Mouse (Mus musculus) forebrain, embryonic 14.5 days (tissue): Measurements from ENCODE around the gene Atp5s. TPM values are rescaled to one million over a fixed set of nuclear protein-coding genes. Genes with fewer than 3 reads are reported as not detected.

Experiments
- ATAC-seq: fragments of 200-750 bp; cut with Nextera tagmentation; 2 replicates; pipeline ENCODE4 v1.8.0; 2017; ENCODE audit warnings: mild to moderate bottlenecking, moderate library complexity
- DNase-seq: peaks from one replicate; pipeline ENCODE4 v3.0.0-alpha.2; 2015; ENCODE audit warnings: low spot score
- H3K27ac ChIP-seq: fragments of 300-500 bp; sonication (generic); 2 replicates; pipeline ENCODE4 v1.5.1; 2014; ENCODE audit warnings: low read depth, mild to moderate bottlenecking, control low read depth, low read length, moderate library complexity
- H3K27me3 ChIP-seq: fragments of 300-500 bp; sonication (generic); replicated peaks from 2 replicates; pipeline ENCODE4 v1.6.1; 2014; ENCODE audit warnings: low read length, control low read depth, mixed read lengths; ENCODE audit not compliant: control insufficient read depth, insufficient read depth
- H3K36me3 ChIP-seq: fragments of 300-500 bp; sonication (generic); 2 replicates; pipeline ENCODE4 v1.6.1; 2014; ENCODE audit warnings: low read length, control low read depth; ENCODE audit not compliant: control insufficient read depth, insufficient read depth
- H3K4me1 ChIP-seq: fragments of 300-500 bp; sonication (generic); 2 replicates; pipeline ENCODE4 v1.6.1; 2014; ENCODE audit warnings: antibody characterized with exemption, low read length, control low read depth; ENCODE audit not compliant: control insufficient read depth, insufficient read depth
- H3K4me2 ChIP-seq: fragments of 300-500 bp; sonication (generic); 2 replicates; pipeline ENCODE4 v1.6.1; 2014; ENCODE audit warnings: mild to moderate bottlenecking, control low read depth, low read length
- H3K4me3 ChIP-seq: fragments of 300-500 bp; sonication (generic); 2 replicates; pipeline ENCODE4 v1.5.1; 2014; ENCODE audit warnings: low read depth, low read length, control low read depth
- H3K9ac ChIP-seq: fragments of 300-500 bp; sonication (generic); 2 replicates; pipeline ENCODE4 v1.6.1; 2014; ENCODE audit warnings: mild to moderate bottlenecking, low read length, control low read depth, moderate library complexity
- H3K9me3 ChIP-seq: fragments of 300-500 bp; sonication (generic); replicated peaks from 2 replicates; pipeline ENCODE4 v1.6.1; 2016; ENCODE audit warnings: low read length, control low read depth, mixed read lengths; ENCODE audit not compliant: control insufficient read depth
- WGBS: fragments of 180-500 bp; shearing (Covaris S2); extraction: QIAGEN DNeasy Blood & Tissue Kit; methylation state at CpG from one replicate; pipeline ENCODE4 v1.1.7; 2014; 5-methylcytosine and 5-hydroxymethylcytosine counted together
- polyA plus RNA-seq: library from polyadenylated mRNA; unstranded; fragments of >200 nt; fragmentation: Nextera tagmentation; extraction: Ambion mirVana; gene quantifications from 2 replicates; pipeline ENCODE4 v1.2.1, GENCODE M21; 2014

Atp5s gene
- polyA plus RNA-seq, 1 experiment from 2014 or later: 28.4 TPM

- Histone ChIP-seq H3K9me3 (no peaks in the 10 kb centered on the region), H3K4me2 (no peak overlapping the region), H3K27me3 (no peaks in the 10 kb centered on the region), H3K36me3 (no peaks in the 10 kb centered on the region), H3K4me1 (no peaks in the 10 kb centered on the region), H3K27ac (no peak overlapping the region), H3K4me3 (no peak overlapping the region), H3K9ac (no peak overlapping the region)
- DNase-seq (no peak), ATAC-seq (no peak)
- 78% methylated on average over 8 of the region's 8 CpGs for WGBS
These were observed 56.7 kb downstream of the Atp5s start for GRCm38 (mm10) chr12:69781480-69781879.

- Histone ChIP-seq H3K4me2 (no peak overlapping the region), H3K36me3 (no peaks in the 10 kb centered on the region)
- 87% methylated on average over 10 of the region's 10 CpGs for WGBS
These were observed 57.3 kb downstream of the Atp5s start for GRCm38 (mm10) chr12:69781935-69782650.

GRCm38 (mm10) chr12:69783247-69784025 lies 58.7 kb downstream of the Atp5s start:
- WGBS: 62% methylated on average over 6 of the region's 6 CpGs
- Histone ChIP-seq H3K36me3 (no peaks in the 10 kb centered on the region), H3K4me1 (no peaks in the 10 kb centered on the region), H3K4me3 (no peak overlapping the region), H3K4me2 (no peak overlapping the region), H3K9me3 (no peaks in the 10 kb centered on the region), H3K27me3 (no peaks in the 10 kb centered on the region), H3K27ac (no peak overlapping the region), H3K9ac (no peak overlapping the region)
- DNase-seq: no peak
- no peak for ATAC-seq

More at GRCm38 (mm10) chr12:69781935-69782650, 57.3 kb downstream of the Atp5s start:
- Histone ChIP-seq H3K27me3 (no peaks in the 10 kb centered on the region), H3K4me1 (no peaks in the 10 kb centered on the region), H3K9me3 (no peaks in the 10 kb centered on the region), H3K4me3 (no peak overlapping the region), H3K9ac (no peak overlapping the region), H3K27ac (no peak overlapping the region)
- ATAC-seq: no peak
- DNase-seq: no peak

- 89% methylated on average over 9 of the region's 9 CpGs for WGBS
These were observed 60.7 kb downstream of the Atp5s start for GRCm38 (mm10) chr12:69785471-69785870.

GRCm38 (mm10) chr12:69788380-69788779 lies 63.6 kb downstream of the Atp5s start:
- no peak overlapping the region for H3K9ac ChIP-seq
- H3K4me1 ChIP-seq: 0 out of 2 replicates have a peak, but pooled peaks cover 6% of the 10 kb centered on the region
- no peaks in the 10 kb centered on the region for H3K27me3 ChIP-seq
- H3K27ac ChIP-seq: no peak overlapping the region
- ATAC-seq (no peak), DNase-seq (no peak)
- no peak overlapping the region for H3K4me2 ChIP-seq
- H3K9me3 ChIP-seq: no peaks in the 10 kb centered on the region
- H3K4me3 ChIP-seq: no peak overlapping the region
- no peaks in the 10 kb centered on the region for H3K36me3 ChIP-seq
- 88% methylated on average over 5 of the region's 5 CpGs for WGBS

More at GRCm38 (mm10) chr12:69785471-69785870, 60.7 kb downstream of the Atp5s start:
- H3K9ac ChIP-seq: no peak overlapping the region
- DNase-seq (no peak), ATAC-seq (no peak)
- no peaks in the 10 kb centered on the region for H3K36me3 ChIP-seq
- no peaks in the 10 kb centered on the region for H3K27me3 ChIP-seq
- H3K4me3 ChIP-seq: no peak overlapping the region
- H3K9me3 ChIP-seq: no peaks in the 10 kb centered on the region
- H3K4me1 ChIP-seq: no peaks in the 10 kb centered on the region
- no peak overlapping the region for H3K27ac ChIP-seq
- H3K4me2 ChIP-seq: no peak overlapping the region

GRCm38 (mm10) chr12:69789766-69790529 lies 65.2 kb downstream of the Atp5s start:
- no peaks in the 10 kb centered on the region for H3K27me3 ChIP-seq
- ATAC-seq (peak; percentile 42), DNase-seq (no peak)
- H3K36me3 ChIP-seq: no peaks in the 10 kb centered on the region
- peak overlapping the region; percentile 47 for H3K4me3 ChIP-seq
- 31% methylated on average over 27 of the region's 27 CpGs for WGBS
- H3K9ac ChIP-seq: peak overlapping the region; percentile 66
- peak overlapping the region; percentile 98 for H3K4me2 ChIP-seq
- no peaks in the 10 kb centered on the region for H3K9me3 ChIP-seq
- 0 out of 2 replicates have a peak, but pooled peaks cover 6% of the 10 kb centered on the region for H3K4me1 ChIP-seq
- H3K27ac ChIP-seq: no peak overlapping the region

GRCm38 (mm10) chr12:69790530-69791505 lies 66.1 kb downstream of the Atp5s start, which contains the start of gene Cdkl1:
Gene Cdkl1, minus strand, starts transcription at chr12:69791267.
- ATAC-seq (peak; percentile 95), DNase-seq (peak; percentile 63)
- 0 out of 2 replicates have a peak, but pooled peaks cover 6% of the 10 kb centered on the region for H3K4me1 ChIP-seq
- H3K9ac ChIP-seq: peak within 1 kb of the TSS; percentile 66
- H3K9me3 ChIP-seq: no peaks in the 10 kb centered on the region
- no peaks in the 10 kb centered on the region for H3K27me3 ChIP-seq
- peak within 1 kb of the TSS; percentile 47 for H3K4me3 ChIP-seq
- peak within 1 kb of the TSS; percentile 98 for H3K4me2 ChIP-seq
- H3K27ac ChIP-seq: no peak within 1 kb of the TSS
- WGBS: 2% methylated on average over 45 of the region's 45 CpGs
- H3K36me3 ChIP-seq: no peaks in the 10 kb centered on the region
